ENCODE assay signal across 29 mouse cellular contexts in the genomic region with DNA sequence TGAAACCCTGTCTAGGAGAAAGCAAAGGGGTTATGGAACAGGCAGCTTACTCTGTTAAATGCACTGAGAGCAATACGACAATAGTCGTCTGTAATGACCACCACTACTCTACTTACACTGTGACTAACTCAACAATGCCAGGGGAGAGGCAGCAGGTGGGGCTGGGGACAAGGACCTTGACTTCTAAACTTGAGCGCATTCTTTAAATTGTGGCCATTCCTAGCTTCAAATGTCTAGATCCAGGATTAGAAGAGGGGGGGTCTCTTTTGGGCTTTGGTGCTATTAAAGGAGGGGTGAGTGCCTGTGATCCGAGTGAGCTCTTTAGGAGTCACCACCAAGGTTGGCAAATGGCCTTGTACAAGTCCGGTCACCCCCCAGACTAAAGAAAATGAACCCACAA. TPM values are rescaled to one million over a fixed set of nuclear protein-coding genes. Genes with fewer than 3 reads are reported as not detected.
DNase-seq lines count a peak whose midpoint lies in the region; ATAC-seq and TF ChIP-seq lines count a peak whose summit lies in the region.
"Had no signal": no experiment of that assay in that cellular context is flagged by ENCODE, and none has a peak within 500 bp of the region (broad histone marks: within the 10 kb centered on the region; RNA-seq: fewer than 3 reads in every experiment).

No protein-coding gene starts in this region.

- no peak overlapping the region for H3K4me2 ChIP-seq in heart, embryonic 12.5 days
- no peak overlapping the region for H3K4me2 ChIP-seq in heart, postnatal 0 days (ENCODE audit: low read depth, low read length)
- no peak overlapping the region for H3K4me2 ChIP-seq in limb, embryonic 14.5 days (replicated peaks; ENCODE audit: low read depth, low read length, severe bottlenecking)
- H3K4me2 ChIP-seq: forebrain, embryonic 15.5 days; hindbrain, embryonic 12.5 days; intestine, embryonic 15.5 days; liver, embryonic 11.5 days; lung, embryonic 15.5 days; midbrain, embryonic 15.5 days; neural tube, embryonic 15.5 days had no signal

- H3K4me3 ChIP-seq in heart, embryonic 12.5 days = no peak overlapping the region
- no peak overlapping the region for H3K4me3 ChIP-seq in heart, postnatal 0 days (ENCODE audit: low read depth, low read length)
- no peak overlapping the region for H3K4me3 ChIP-seq in limb, embryonic 14.5 days (replicated peaks; ENCODE audit: low read length)
- H3K4me3 ChIP-seq: forebrain, embryonic 10.5 days; forebrain, embryonic 15.5 days; heart, adult 2 months; hindbrain, embryonic 12.5 days; intestine, embryonic 15.5 days; lung, embryonic 15.5 days; midbrain, embryonic 15.5 days; neural tube, embryonic 15.5 days had no signal

- peaks cover 43% of the 10 kb centered on the region for H3K4me1 ChIP-seq in heart, embryonic 12.5 days (replicated peaks)
- H3K4me1 ChIP-seq in heart, postnatal 0 days (ENCODE audit: control insufficient read depth, insufficient read depth) = peaks cover 28% of the 10 kb centered on the region
- H3K4me1 ChIP-seq in limb, embryonic 14.5 days (ENCODE audit: control insufficient read depth, insufficient read depth, low read length) = no peaks in the 10 kb centered on the region
- H3K4me1 ChIP-seq: forebrain, embryonic 10.5 days; forebrain, embryonic 15.5 days; hindbrain, embryonic 12.5 days; intestine, embryonic 15.5 days; lung, embryonic 15.5 days; midbrain, embryonic 15.5 days; neural tube, embryonic 15.5 days had no signal

- no peak overlapping the region for H3K9ac ChIP-seq in heart, embryonic 12.5 days
- H3K9ac ChIP-seq in heart, postnatal 0 days (replicated peaks; ENCODE audit: low read depth, low read length) = no peak overlapping the region
- no peak overlapping the region for H3K9ac ChIP-seq in limb, embryonic 14.5 days (ENCODE audit: low read depth, low read length, severe bottlenecking)
- H3K9ac ChIP-seq: forebrain, embryonic 15.5 days; hindbrain, embryonic 12.5 days; intestine, embryonic 15.5 days; lung, embryonic 15.5 days; midbrain, embryonic 15.5 days; neural tube, embryonic 15.5 days had no signal

- 74% methylated on average over 5 of the region's 5 CpGs for WGBS in heart, embryonic 12.5 days
- WGBS in heart, postnatal 0 days = 68% methylated on average over 5 of the region's 5 CpGs
- 86% methylated on average over 5 of the region's 5 CpGs for whole genome bisulfite sequencing in limb, embryonic 14.5 days

- TF ChIP-seq CTCF in heart, postnatal 0 days (IDR thresholded peaks at IDR 0.05; ENCODE audit: low read depth) = no peak

- peak overlapping the region; percentile 72; the same call in 1 of the 2 replicates for H3K27ac ChIP-seq in heart, embryonic 12.5 days (ENCODE audit: poor library complexity, severe bottlenecking)
- peak overlapping the region; percentile 68 for H3K27ac ChIP-seq in heart, postnatal 0 days (ENCODE audit: low read depth)
- no peak overlapping the region for H3K27ac ChIP-seq in limb, embryonic 14.5 days (replicated peaks; ENCODE audit: low read depth, low read length)
- H3K27ac ChIP-seq: forebrain, embryonic 10.5 days; forebrain, embryonic 15.5 days; heart, adult 2 months; hindbrain, embryonic 12.5 days; hindbrain, postnatal 0 days; intestine, embryonic 15.5 days; lung, embryonic 15.5 days; macrophage; midbrain, embryonic 15.5 days; neural tube, embryonic 15.5 days had no signal

- TF ChIP-seq POLR2A in limb, embryonic 14.5 days (IDR thresholded peaks at IDR 0.05; ENCODE audit: borderline replicate concordance, extremely low read depth, insufficient read depth, insufficient read length) = no peak

- no peak for TF ChIP-seq EP300 in heart, postnatal 0 days (IDR thresholded peaks at IDR 0.05; ENCODE audit: low read depth)

- no peak for DNase-seq in heart, postnatal 25 days (ENCODE audit: low spot score)
- DNase-seq in heart, postnatal 0 days (ENCODE audit: low spot score) = no peak
- no peak for DNase-seq in heart, postnatal 10 days
- peak; percentile 72 for DNase-seq in R1 (ENCODE audit: low read depth, low spot score)
- no peak for DNase-seq in limb, embryonic 14.5 days (ENCODE audit: low spot score)
- no peak for DNase-seq in left cerebral cortex, adult 9 months (ENCODE audit: low spot score in 2 of 2)
- DNase-seq: adrenal gland, adult 8-10 months; cerebellum, adult 8-10 months; cerebellum, postnatal 25 days; gastrocnemius, postnatal 25 days; heart, adult 2 months; kidney, adult 2 months; kidney, postnatal 4 days; layer of hippocampus, postnatal 36 days; retina, postnatal 1 day; right cerebral cortex, postnatal 14 days; thymus, postnatal 4 days had no signal

- H3K27me3 ChIP-seq in heart, embryonic 12.5 days (replicated peaks) = no peaks in the 10 kb centered on the region
- no peaks in the 10 kb centered on the region for H3K27me3 ChIP-seq in heart, postnatal 0 days (ENCODE audit: control insufficient read depth, insufficient read depth, low read length)
- H3K27me3 ChIP-seq in limb, embryonic 14.5 days (ENCODE audit: control insufficient read depth, insufficient read depth, low read length) = no peaks in the 10 kb centered on the region
- H3K27me3 ChIP-seq: forebrain, embryonic 15.5 days; hindbrain, embryonic 12.5 days; intestine, embryonic 15.5 days; lung, embryonic 15.5 days; midbrain, embryonic 15.5 days; neural tube, embryonic 15.5 days had no signal

- H3K9me3 ChIP-seq in heart, embryonic 12.5 days (replicated peaks) = no peaks in the 10 kb centered on the region
- no peaks in the 10 kb centered on the region for H3K9me3 ChIP-seq in heart, postnatal 0 days (replicated peaks; ENCODE audit: control insufficient read depth, low read length)
- H3K9me3 ChIP-seq in limb, embryonic 14.5 days (ENCODE audit: control insufficient read depth, low read length) = no peaks in the 10 kb centered on the region
- H3K9me3 ChIP-seq: forebrain, embryonic 10.5 days; forebrain, embryonic 15.5 days; hindbrain, embryonic 12.5 days; intestine, embryonic 15.5 days; lung, embryonic 15.5 days; midbrain, embryonic 15.5 days; neural tube, embryonic 15.5 days had no signal

- intact Hi-C loops in heart, postnatal 25 days (cut with DNase I) = no loop called here
- intact Hi-C loops in heart, postnatal 10 days (cut with DNase I) = no loop called here

- ATAC-seq in heart, embryonic 12.5 days (ENCODE audit: insufficient number of reproducible peaks, low FRiP score) = no peak
- ATAC-seq in heart, postnatal 0 days (ENCODE audit: insufficient read depth, low read depth) = no peak
- ATAC-seq in limb, embryonic 14.5 days (ENCODE audit: low FRiP score, low read depth) = peak; percentile 25; the same call in 1 of the 2 replicates
- ATAC-seq: CD4-positive, CD25-positive, alpha-beta regulatory T cell, adult 4 months; forebrain, embryonic 15.5 days; hindbrain, postnatal 0 days; intestine, embryonic 15.5 days; midbrain, embryonic 15.5 days had no signal

- peaks cover 21% of the 10 kb centered on the region for H3K36me3 ChIP-seq in heart, embryonic 12.5 days
- 0 out of 2 replicates have a peak, but pooled peaks cover 5% of the 10 kb centered on the region for H3K36me3 ChIP-seq in heart, postnatal 0 days (replicated peaks; ENCODE audit: control insufficient read depth, insufficient read depth, low read length)
- peaks cover 25% of the 10 kb centered on the region for H3K36me3 ChIP-seq in limb, embryonic 14.5 days (ENCODE audit: control insufficient read depth, insufficient read depth, low read length)
- H3K36me3 ChIP-seq: midbrain, embryonic 15.5 days had no signal

RNA-seq across cellular contexts. Expression of a gene that starts 11.0 kb away (rescaled TPM):
- polyA plus RNA-seq in heart, embryonic 12.5 days (2016; fragmentation: Nextera tagmentation; extraction: Ambion mirVana) = 1,446 and 1,448 TPM in 2 replicates
- total RNA-seq in heart, postnatal 25 days (2021) = 1,000 to 10,000 TPM; 1,170 to 1,213 TPM
- total RNA-seq in heart, postnatal 0 days (2014; rRNA removed; ENCODE audit: low replicate concordance) = 1,131 and 1,208 TPM in 2 replicates
- 1,263 and 1,283 TPM in 2 replicates for polyA plus RNA-seq in heart, postnatal 0 days (2015; fragmentation: Nextera tagmentation; extraction: Ambion mirVana)
- total RNA-seq in heart, postnatal 10 days (2021) = 1,000 to 10,000 TPM; 1,834 to 2,103 TPM
- 2,875 and 2,934 TPM in 2 replicates for polyA plus RNA-seq in limb, embryonic 14.5 days (2012; rRNA removed)
- polyA plus RNA-seq in limb, embryonic 14.5 days (2014; fragmentation: Nextera tagmentation; extraction: Ambion mirVana) = 2,366 and 2,381 TPM in 2 replicates
